5 mouse cellular contexts compared by ENCODE assay signal in the genomic region with DNA sequence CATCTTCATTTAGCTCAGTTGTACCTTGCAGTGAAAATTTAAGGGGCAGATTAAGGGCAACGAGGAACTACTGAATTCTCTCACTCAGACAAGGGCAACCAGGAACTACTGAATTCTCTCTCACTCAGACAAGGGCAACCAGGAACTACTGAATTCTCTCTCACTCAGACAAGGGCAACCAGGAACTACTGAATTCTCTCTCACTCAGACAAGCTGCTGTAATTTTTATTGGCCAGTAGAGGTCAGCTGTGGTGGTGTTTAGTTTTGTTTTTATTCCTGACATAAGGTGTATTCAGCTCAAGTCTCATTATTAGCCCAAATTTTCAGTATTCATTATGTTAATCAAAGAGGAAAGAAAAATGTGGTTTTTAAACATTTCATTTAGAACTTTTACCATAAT. TPM values are rescaled to one million over a fixed set of nuclear protein-coding genes. Genes with fewer than 3 reads are reported as not detected.
"Had no signal": no experiment of that assay in that cellular context is flagged by ENCODE, and none has a peak within 500 bp of the region (broad histone marks: within the 10 kb centered on the region; RNA-seq: fewer than 3 reads in every experiment).

No protein-coding gene starts in this region.

RNA-seq across cellular contexts. Expression of a gene that starts 32.5 kb away (rescaled TPM):
- total RNA-seq: layer of hippocampus, adult 18-20 months; layer of hippocampus, postnatal 10 days; left cerebral cortex, postnatal 10 days; left cerebral cortex, postnatal 4 days had no signal
- polyA plus RNA-seq: myocyte had no signal
